Mouse (Mus musculus) testis, adult 2 months (tissue): ENCODE data around the gene Kat6b.

Source experiments
- CTCF ChIP-seq: fragments of 200-500 bp; IDR thresholded peaks from 2 replicates; pipeline ENCODE4 v1.5.1; 2012; ENCODE audit warnings: low read depth, mild to moderate bottlenecking, inconsistent platforms, low read length, moderate library complexity; ENCODE audit not compliant: control insufficient read depth, insufficient read depth, insufficient replicate concordance
- POLR2A ChIP-seq: fragments of 200-500 bp; IDR thresholded peaks from 2 replicates; pipeline ENCODE4 v1.6.1; 2012; ENCODE audit warnings: low read depth, mild to moderate bottlenecking, inconsistent platforms, low read length, moderate library complexity; ENCODE audit not compliant: control insufficient read depth

- TF ChIP-seq POLR2A, result no peak
- no peak for TF ChIP-seq CTCF
These were observed 222.0 kb downstream of the Kat6b start for GRCm38 (mm10) chr14:21703255-21703654.
